22 mouse cellular contexts compared by ENCODE assay signal in genomic region chr17:29409800-29410343, GRCm38 (mm10). TPM values are rescaled to one million over a fixed set of nuclear protein-coding genes. Genes with fewer than 3 reads are reported as not detected.
DNase-seq lines count a peak whose midpoint lies in the region; ATAC-seq lines count a peak whose summit lies in the region.
"Had no signal": no experiment of that assay in that cellular context is flagged by ENCODE, and none has a peak within 500 bp of the region (broad histone marks: within the 10 kb centered on the region; RNA-seq: fewer than 3 reads in every experiment).

No protein-coding gene starts in this region.

- H3K4me3 ChIP-seq in heart, embryonic 10.5 days = no peak overlapping the region
- H3K4me3 ChIP-seq: hindbrain, embryonic 13.5 days; kidney, embryonic 15.5 days; limb, embryonic 15.5 days; midbrain, embryonic 10.5 days; neural tube, embryonic 15.5 days had no signal

- H3K27me3 ChIP-seq in heart, embryonic 10.5 days (ENCODE audit: insufficient read depth, poor library complexity, severe bottlenecking) = no peaks in the 10 kb centered on the region
- H3K27me3 ChIP-seq: hindbrain, embryonic 13.5 days; kidney, embryonic 15.5 days; limb, embryonic 15.5 days; neural tube, embryonic 15.5 days had no signal

- H3K36me3 ChIP-seq in heart, embryonic 10.5 days = no peaks in the 10 kb centered on the region
- H3K36me3 ChIP-seq: hindbrain, embryonic 13.5 days; kidney, embryonic 15.5 days; limb, embryonic 15.5 days; midbrain, embryonic 10.5 days; neural tube, embryonic 15.5 days had no signal

- no peaks in the 10 kb centered on the region for H3K9me3 ChIP-seq in heart, embryonic 10.5 days
- H3K9me3 ChIP-seq: hindbrain, embryonic 13.5 days; kidney, embryonic 15.5 days; limb, embryonic 15.5 days; midbrain, embryonic 10.5 days; neural tube, embryonic 15.5 days had no signal

- peak overlapping the region; percentile 63 for H3K27ac ChIP-seq in heart, embryonic 10.5 days
- H3K27ac ChIP-seq: hindbrain, embryonic 13.5 days; kidney, embryonic 15.5 days; limb, embryonic 15.5 days; macrophage; midbrain, embryonic 10.5 days; neural tube, embryonic 15.5 days had no signal

- whole genome bisulfite sequencing in heart, embryonic 10.5 days = 81% methylated on average over 5 of the region's 5 CpGs

- 0 out of 2 replicates have a peak, but pooled peaks have one; percentile 18 for ATAC-seq in megakaryocyte-erythroid progenitor cell, adult 5-6 weeks (replicated peaks; ENCODE audit: low FRiP score, low TSS enrichment, poor library complexity, severe bottlenecking)
- ATAC-seq: forebrain, embryonic 14.5 days; midbrain, embryonic 16.5 days had no signal

- no peak for DNase-seq in heart, embryonic 10.5 days (ENCODE audit: low spot score)
- no peak for DNase-seq in heart, adult 8-10 months (ENCODE audit: low spot score)
- peak; percentile 30 for DNase-seq in brain, adult 2 months (ENCODE audit: low read depth, low spot score)
- DNase-seq in gastrocnemius, postnatal 25 days = peak; percentile 61
- DNase-seq in right cerebral cortex, postnatal 10 days (ENCODE audit: low spot score in 2 of 2) = no peak
- no peak for DNase-seq in kidney, postnatal 4 days
- DNase-seq in embryo, embryonic 11 days = no peak
- DNase-seq: adrenal gland, postnatal 10 days; cerebellum, adult 8-10 months; cerebellum, postnatal 36 days; kidney, adult 11 months; kidney, postnatal 36 days; layer of hippocampus, adult 9-11 months had no signal

- peaks cover 17% of the 10 kb centered on the region for H3K4me1 ChIP-seq in heart, embryonic 10.5 days
- H3K4me1 ChIP-seq: hindbrain, embryonic 13.5 days; neural tube, embryonic 15.5 days had no signal

RNA-seq across cellular contexts. Expression of gene Fgd2, which starts 49.2 kb away (rescaled TPM):
- 2.2 and 3.8 TPM in 2 replicates for polyA plus RNA-seq in heart, embryonic 10.5 days (2016; fragmentation: Nextera tagmentation; extraction: Ambion mirVana)
- total RNA-seq in heart, adult 8-10 months (2022) = 1 to 10 TPM in 3 of 4 experiments, under 1 TPM in 1; 0.75 to 3.6 (median 1.5) TPM
- total RNA-seq in gastrocnemius, postnatal 25 days (2021) = 1 to 10 TPM; 1.2 to 1.6 TPM
- 3.1 and 3.4 TPM in 2 replicates for total RNA-seq in megakaryocyte-erythroid progenitor cell, adult 5-6 weeks (2014; fragmentation: Nextera tagmentation)
- 2.7 and 6.0 TPM in 2 replicates for total RNA-seq in megakaryocyte-erythroid progenitor cell, adult 5-6 weeks (2017)

Comparison
In these comparisons a context has a peak if more than half of its experiments do, and no peak if none do; other contexts are left out.
1. DNase-seq: peak in brain, adult 2 months (single experiment) and gastrocnemius, postnatal 25 days (single experiment); none in heart, embryonic 10.5 days (single experiment), heart, adult 8-10 months (single experiment), right cerebral cortex, postnatal 10 days (0 of 2), kidney, postnatal 4 days (0 of 2) and embryo, embryonic 11 days (single experiment).